Mouse (Mus musculus): Measurements from ENCODE around the gene Gm11541.

- TF ChIP-seq CTCF (IDR thresholded peaks at IDR 0.05; ENCODE audit: borderline replicate concordance, extremely low read depth, insufficient read depth, insufficient read length) (no peak), POLR2A (IDR thresholded peaks at IDR 0.05; ENCODE audit: borderline replicate concordance, extremely low read depth, insufficient read depth, insufficient read length, poor library complexity, severe bottlenecking) (no peak)
Observed at GRCm38 (mm10) chr11:94677607-94678145, 26.6 kb downstream of the Gm11541 start.
